Mouse (Mus musculus) erythroblast, embryonic 14.5 days (primary cell): Measurements from ENCODE around the gene 9130409I23Rik.

Source experiments
- GATA1 ChIP-seq: IDR thresholded peaks from 2 replicates; pipeline ENCODE4 v1.6.1; 2012; ENCODE audit warnings: low read length, inconsistent platforms, mixed read lengths
- TAL1 ChIP-seq: IDR thresholded peaks from 3 replicates; pipeline ENCODE4 v1.6.1; 2012; ENCODE audit warnings: low read length, inconsistent platforms, mixed read lengths

DNA sequence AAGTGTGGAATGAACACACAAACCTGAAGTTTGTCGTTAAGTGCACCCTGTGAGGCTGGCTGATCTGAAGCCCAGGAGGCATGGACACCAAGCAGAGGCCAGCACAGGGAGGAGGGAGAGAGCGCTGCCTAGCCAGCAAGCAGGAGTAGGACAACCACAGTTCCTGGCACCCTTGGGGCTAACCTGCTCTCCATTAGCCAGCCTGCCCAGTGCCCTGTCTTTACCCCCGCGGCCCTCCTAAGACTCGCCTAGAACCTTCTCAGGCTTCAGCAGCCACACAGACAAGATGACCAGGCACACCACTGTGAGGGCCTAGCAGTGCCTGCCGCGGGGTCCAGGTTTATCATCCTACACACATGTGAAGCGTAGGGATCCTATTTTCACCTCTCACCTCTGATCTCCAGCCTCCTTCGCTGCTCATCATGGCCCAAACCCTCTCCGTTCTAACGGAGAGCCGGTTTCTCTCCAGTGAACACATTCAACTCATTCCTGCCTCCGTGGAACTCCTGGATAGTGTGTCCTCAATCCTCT, 33.1 kb upstream of the 9130409I23Rik start:
- TF ChIP-seq GATA1 (no peak), TAL1 (no peak)
